Mouse (Mus musculus): ENCODE results near the gene Pkp3. TPM values are rescaled to one million over a fixed set of nuclear protein-coding genes. Genes with fewer than 3 reads are reported as not detected.
"Not testable (repeated sequence)": the region's sequence is repeated elsewhere in the genome, so short reads cannot be mapped to it uniquely, and the experiment has no call there.

The Pkp3 gene
- 24.6 and 26.1 TPM in 2 replicates for polyA plus RNA-seq (2015; fragmentation: Nextera tagmentation; extraction: Ambion mirVana)

- Histone ChIP-seq H3K9me3 (no peaks in the 10 kb centered on the region), H3K9ac (no peak within 1 kb of the TSS), H3K4me3 (replicated peaks) (no peak within 1 kb of the TSS), H3K36me3 (no peaks in the 10 kb centered on the region), H3K4me1 (replicated peaks) (peaks cover 8% of the 10 kb centered on the region; the same call in 1 of the 2 replicates), H3K27me3 (replicated peaks) (no peaks in the 10 kb centered on the region), H3K27ac (no peak within 1 kb of the TSS), H3K4me2 (replicated peaks) (no peak within 1 kb of the TSS)
- no peak for ATAC-seq
- WGBS, result 90% methylated on average over 15 of the region's 15 CpGs
Measured at GRCm38 (mm10) chr7:141077841-141078240, at the start of gene Pkp3. Pkp3 (plus strand) TSS chr7:141078218.

GRCm38 (mm10) chr7:141028831-141029230, 49.2 kb upstream of the Pkp3 start, which contains the start of gene Gm17387:
Gm17387 (plus strand) TSS chr7:141029131.
- H3K4me3 ChIP-seq (replicated peaks), result no peak within 1 kb of the TSS
- no peak within 1 kb of the TSS for H3K9ac ChIP-seq
- no peak for ATAC-seq
- H3K27ac ChIP-seq, result no peak within 1 kb of the TSS
- H3K27me3 ChIP-seq (replicated peaks), result no peaks in the 10 kb centered on the region
- WGBS, result 89% methylated on average over 2 of the region's 2 CpGs
- no peaks in the 10 kb centered on the region for H3K9me3 ChIP-seq
- H3K4me2 ChIP-seq (replicated peaks), result no peak within 1 kb of the TSS
- no peaks in the 10 kb centered on the region for H3K4me1 ChIP-seq (replicated peaks)
- H3K36me3 ChIP-seq, result no peaks in the 10 kb centered on the region

DNA sequence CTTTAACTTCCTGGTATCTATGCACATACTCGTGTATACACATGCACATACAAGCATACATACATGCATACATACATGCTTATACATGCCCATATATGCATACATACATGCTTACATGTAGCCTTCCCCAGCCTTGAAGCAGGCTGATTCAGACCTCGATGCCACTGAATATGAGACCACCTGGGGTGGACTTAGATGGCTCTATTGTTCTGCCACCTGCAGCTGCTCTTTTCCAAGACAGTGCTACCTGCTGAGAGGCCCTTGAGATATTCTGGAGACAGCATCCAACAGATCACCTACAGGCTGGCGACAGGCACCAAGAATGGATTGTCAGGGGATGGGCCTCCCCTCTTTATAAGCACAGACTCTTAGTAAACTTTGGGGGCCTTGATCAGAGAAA, 47.6 kb upstream of the Pkp3 start:
- no peak for ATAC-seq
- 72% methylated on average over 3 of the region's 3 CpGs for WGBS
- no peak overlapping the region for H3K4me3 ChIP-seq (replicated peaks)

DNA sequence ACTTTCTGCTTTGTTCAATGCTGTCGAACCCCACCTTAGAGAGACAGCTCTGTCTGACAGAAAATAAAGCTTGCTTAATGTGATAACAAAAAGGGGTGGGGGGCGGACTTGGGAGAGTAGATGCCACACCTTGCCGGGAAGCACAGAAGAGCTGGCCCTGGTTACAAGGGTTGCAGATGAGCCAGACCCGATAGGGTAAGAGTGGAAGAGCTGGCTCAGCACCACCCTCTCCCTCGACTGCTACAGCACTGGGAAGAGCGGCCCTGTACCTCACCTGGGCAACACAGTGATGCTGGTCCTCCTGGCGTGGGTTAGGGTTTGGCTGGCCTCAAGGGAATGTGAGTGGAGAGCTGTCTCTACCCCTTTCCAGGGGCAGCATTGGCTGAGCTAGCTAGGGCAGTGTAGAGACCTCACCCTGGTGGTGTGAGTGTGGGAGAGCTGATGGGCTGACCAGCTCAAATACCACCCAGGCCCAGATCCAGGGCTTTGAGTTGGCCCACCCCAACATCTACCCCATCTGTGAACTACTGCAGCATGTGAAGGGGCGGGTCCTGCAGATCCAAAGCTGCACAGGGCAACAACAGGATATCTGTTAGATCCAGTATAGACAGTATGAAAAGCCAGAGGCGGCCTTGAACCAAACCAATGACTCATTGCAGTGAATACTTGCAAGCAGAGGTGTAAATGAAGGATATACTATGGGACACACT, 45.4 kb upstream of the Pkp3 start:
- no peak for ATAC-seq
- H3K9ac ChIP-seq, result no peak overlapping the region
- 60% methylated on average over 9 of the region's 9 CpGs for WGBS

More for the DNA sequence above, 47.6 kb upstream of the Pkp3 start:
- Histone ChIP-seq H3K9me3 (no peaks in the 10 kb centered on the region), H3K4me1 (replicated peaks) (no peaks in the 10 kb centered on the region), H3K9ac (no peak overlapping the region), H3K4me2 (replicated peaks) (no peak overlapping the region), H3K36me3 (no peaks in the 10 kb centered on the region), H3K27ac (no peak overlapping the region), H3K27me3 (replicated peaks) (no peaks in the 10 kb centered on the region)

DNA sequence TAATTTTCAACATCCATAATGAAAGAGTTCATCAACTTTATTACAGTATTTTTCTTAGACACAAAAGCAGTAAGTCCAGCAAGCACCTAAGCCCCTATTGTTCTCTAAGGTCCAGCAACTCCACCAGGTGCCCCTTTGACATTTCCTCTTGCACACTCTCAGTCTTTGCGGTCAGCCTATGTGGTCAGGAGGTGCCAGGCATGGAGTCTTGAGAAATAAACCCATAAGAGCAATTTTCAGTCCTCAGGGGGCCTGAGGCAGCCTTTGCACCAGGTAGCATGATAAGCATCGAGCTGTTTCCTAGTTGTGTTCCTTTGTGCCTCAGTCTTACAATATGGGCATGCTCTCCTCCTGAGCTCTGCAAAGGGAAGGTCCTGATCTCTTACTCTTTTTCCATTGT, 41.4 kb upstream of the Pkp3 start:
- not testable (repeated sequence) for H3K27me3 ChIP-seq (replicated peaks); H3K4me2 ChIP-seq (replicated peaks); H3K4me3 ChIP-seq (replicated peaks); H3K27ac ChIP-seq; H3K4me1 ChIP-seq (replicated peaks); H3K9me3 ChIP-seq; H3K9ac ChIP-seq; ATAC-seq; H3K36me3 ChIP-seq
- WGBS, result 89% methylated on average over 1 of the region's 2 CpGs

More for the DNA sequence above, 45.4 kb upstream of the Pkp3 start:
- no peak overlapping the region for H3K4me2 ChIP-seq (replicated peaks)
- no peak overlapping the region for H3K27ac ChIP-seq
- no peaks in the 10 kb centered on the region for H3K36me3 ChIP-seq
- H3K4me1 ChIP-seq (replicated peaks), result no peaks in the 10 kb centered on the region
- H3K4me3 ChIP-seq (replicated peaks), result no peak overlapping the region
- H3K27me3 ChIP-seq (replicated peaks), result no peaks in the 10 kb centered on the region
- H3K9me3 ChIP-seq, result no peaks in the 10 kb centered on the region

DNA sequence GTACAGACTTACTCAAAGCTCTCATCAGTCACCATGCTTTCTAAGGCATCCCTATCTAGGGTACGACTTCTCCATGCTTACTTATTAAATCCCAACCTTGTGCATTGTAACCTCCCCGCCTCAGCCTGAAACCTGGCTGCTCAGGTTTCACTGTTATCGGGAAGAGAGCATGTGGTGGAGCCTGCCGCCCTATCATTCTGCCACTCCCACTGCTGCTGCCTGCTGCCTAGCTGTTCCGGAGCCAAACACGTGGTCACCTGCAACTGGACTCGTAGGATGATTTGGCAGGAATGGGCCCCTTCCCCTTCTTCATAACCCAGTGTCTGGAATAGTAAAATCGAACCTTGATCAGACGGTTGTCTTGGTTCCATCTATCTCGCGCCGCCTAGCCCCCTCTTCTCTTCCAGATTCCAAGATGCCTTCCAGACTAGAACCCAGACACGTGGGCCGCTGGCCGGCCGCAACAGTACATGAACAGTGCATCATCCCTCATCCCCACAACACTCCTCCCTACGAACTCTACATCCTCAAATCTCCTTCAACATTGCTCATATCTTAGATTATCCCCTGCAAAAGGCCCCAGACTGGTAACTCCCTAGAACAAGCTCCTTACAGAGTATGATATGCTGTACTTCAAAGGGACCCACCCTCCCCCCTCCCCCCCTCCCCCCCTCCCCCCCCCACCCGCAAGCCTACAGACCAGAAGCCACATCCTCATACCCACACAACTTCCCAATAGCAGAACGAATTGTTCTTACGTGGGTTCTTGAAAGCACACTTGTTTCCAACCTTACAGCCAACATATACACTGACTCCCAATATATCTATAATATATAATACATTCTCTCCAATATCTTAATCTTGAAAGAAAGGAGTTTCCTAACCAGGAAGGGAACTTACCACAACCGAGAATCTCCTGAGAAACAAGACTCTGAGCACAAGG, 39.7 kb upstream of the Pkp3 start:
- H3K9ac ChIP-seq, result no peak overlapping the region
- no peak overlapping the region for H3K4me2 ChIP-seq (replicated peaks)
- WGBS, result 68% methylated on average over 20 of the region's 21 CpGs
- no peak overlapping the region for H3K4me3 ChIP-seq (replicated peaks)
- no peaks in the 10 kb centered on the region for H3K36me3 ChIP-seq
- H3K27me3 ChIP-seq (replicated peaks), result no peaks in the 10 kb centered on the region
- peak; percentile 48 for ATAC-seq
- H3K4me1 ChIP-seq (replicated peaks), result peaks cover 14% of the 10 kb centered on the region
- H3K27ac ChIP-seq, result 0 out of 2 replicates have a peak overlapping the region, but pooled peaks have one; percentile 17
- H3K9me3 ChIP-seq, result no peaks in the 10 kb centered on the region

DNA sequence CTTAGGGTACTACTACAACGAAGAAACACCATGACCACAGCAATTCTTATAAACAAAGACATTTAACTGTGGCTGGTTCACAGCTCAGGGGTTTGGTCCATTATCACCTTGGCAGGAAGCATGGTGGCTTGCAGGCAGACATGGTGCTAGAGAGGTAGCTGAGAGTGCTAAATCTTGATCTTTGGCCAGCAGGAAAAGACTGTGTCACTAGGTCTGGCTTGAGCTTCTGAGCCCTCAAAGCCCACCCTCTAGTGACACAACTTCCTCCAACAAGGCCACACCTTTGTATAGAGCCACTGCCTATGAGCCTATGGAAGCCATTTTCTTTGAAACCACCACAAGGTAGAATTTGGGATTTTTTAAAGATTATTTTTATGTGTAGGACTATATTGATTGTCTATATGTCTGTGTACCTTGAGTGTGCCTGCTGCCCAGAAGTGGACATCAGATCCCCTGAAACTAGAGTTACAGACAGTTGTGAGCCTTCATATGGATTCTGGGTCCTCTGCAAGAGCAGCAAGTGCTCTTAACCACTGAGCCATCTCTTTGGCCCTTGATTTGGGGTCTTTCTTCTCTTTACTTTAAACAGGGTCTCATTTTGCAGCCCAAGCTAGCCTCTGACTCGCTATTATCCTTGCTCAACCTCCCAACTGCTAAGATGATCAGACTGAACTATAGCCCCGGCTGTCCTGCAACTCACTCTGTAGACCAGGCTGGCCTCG, 38.5 kb upstream of the Pkp3 start:
- H3K9ac ChIP-seq, result no peak overlapping the region
- 95% methylated on average over 4 of the region's 4 CpGs for WGBS
- no peaks in the 10 kb centered on the region for H3K36me3 ChIP-seq
- H3K27ac ChIP-seq, result no peak overlapping the region
- H3K4me1 ChIP-seq (replicated peaks), result peaks cover 14% of the 10 kb centered on the region
- no peaks in the 10 kb centered on the region for H3K9me3 ChIP-seq
- H3K4me2 ChIP-seq (replicated peaks), result no peak overlapping the region
- no peak overlapping the region for H3K4me3 ChIP-seq (replicated peaks)
- ATAC-seq, result no peak
- H3K27me3 ChIP-seq (replicated peaks), result no peaks in the 10 kb centered on the region

DNA sequence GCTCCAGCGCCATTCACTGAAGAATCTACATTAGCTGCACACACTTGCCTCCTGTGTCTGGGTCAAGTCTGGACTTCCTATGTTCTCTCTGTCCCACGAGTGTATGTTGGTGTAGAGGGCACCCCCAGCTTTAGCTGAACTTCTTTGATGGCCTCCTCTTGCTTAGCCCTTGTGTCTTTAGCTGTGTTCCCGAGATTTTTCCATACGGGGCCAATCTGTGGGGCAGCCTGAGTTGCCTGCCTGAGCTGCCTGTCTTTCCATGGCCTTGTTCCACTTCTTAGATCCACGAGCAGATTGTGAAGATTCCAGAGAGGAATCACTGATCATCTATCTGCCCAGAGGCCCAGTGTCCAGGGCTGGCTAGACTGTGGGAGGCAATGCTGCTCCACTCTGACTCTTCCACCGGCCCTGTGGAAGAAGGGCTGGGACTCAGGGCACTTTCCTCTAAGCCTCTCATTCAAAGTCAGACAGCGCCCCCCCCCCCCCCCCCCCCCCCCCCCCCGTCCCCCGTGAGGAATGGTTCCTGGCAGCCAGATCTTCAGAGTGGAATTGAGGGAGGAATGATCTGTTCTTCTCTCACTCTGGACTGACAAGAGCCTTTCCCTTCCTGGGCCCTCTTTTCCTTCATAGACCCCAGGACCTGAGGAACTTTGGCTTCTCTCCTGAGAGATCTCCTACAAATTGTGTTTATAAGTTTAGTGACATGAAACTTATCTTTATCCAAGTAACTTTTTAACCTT, 37.0 kb upstream of the Pkp3 start:
- Histone ChIP-seq H3K4me2 (replicated peaks) (0 out of 2 replicates have a peak overlapping the region, but pooled peaks have one; percentile 27), H3K36me3 (no peaks in the 10 kb centered on the region), H3K4me3 (replicated peaks) (no peak overlapping the region), H3K4me1 (replicated peaks) (peaks cover 14% of the 10 kb centered on the region), H3K9ac (no peak overlapping the region), H3K9me3 (no peaks in the 10 kb centered on the region), H3K27me3 (replicated peaks) (no peaks in the 10 kb centered on the region), H3K27ac (peak overlapping the region; percentile 93)
- ATAC-seq, result peak; percentile 21; the same call in 1 of the 2 replicates
- 25% methylated on average over 6 of the region's 9 CpGs for WGBS

- Histone ChIP-seq H3K27me3 (replicated peaks) (no peaks in the 10 kb centered on the region), H3K4me1 (replicated peaks) (peaks cover 14% of the 10 kb centered on the region), H3K36me3 (no peaks in the 10 kb centered on the region), H3K9ac (no peak overlapping the region), H3K4me2 (replicated peaks) (no peak overlapping the region), H3K27ac (peak overlapping the region; percentile 93), H3K9me3 (no peaks in the 10 kb centered on the region), H3K4me3 (replicated peaks) (no peak overlapping the region)
- WGBS, result 15% methylated on average over 5 of the region's 5 CpGs
- ATAC-seq, result peak; percentile 74
Measured at GRCm38 (mm10) chr7:141041661-141042060, 36.4 kb upstream of the Pkp3 start.

DNA sequence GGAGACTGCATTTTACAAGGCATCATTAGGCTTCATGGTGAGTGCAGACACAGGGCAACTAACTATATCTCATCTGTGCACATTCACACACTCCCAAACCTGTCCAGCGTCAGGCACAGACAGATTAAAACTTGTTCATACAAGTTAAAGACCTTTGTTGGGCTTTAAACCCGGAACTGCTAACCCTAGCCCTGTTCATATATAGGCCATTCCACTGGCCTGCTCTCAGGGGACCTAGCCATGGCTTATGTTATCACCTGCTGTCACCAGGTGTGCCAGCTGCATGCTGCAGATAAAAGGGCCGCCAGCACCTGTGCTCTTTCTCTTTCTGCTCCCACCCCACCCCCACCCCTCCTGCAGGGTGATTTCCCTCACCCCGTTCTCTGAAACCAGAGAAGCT, 35.5 kb upstream of the Pkp3 start:
- Histone ChIP-seq H3K4me2 (replicated peaks) (no peak overlapping the region), H3K36me3 (no peaks in the 10 kb centered on the region), H3K27me3 (replicated peaks) (no peaks in the 10 kb centered on the region), H3K9ac (no peak overlapping the region), H3K9me3 (no peaks in the 10 kb centered on the region), H3K4me3 (replicated peaks) (no peak overlapping the region), H3K4me1 (replicated peaks) (peaks cover 23% of the 10 kb centered on the region), H3K27ac (peak overlapping the region; percentile 33)
- peak; percentile 76 for ATAC-seq
- 35% methylated on average over 4 of the region's 4 CpGs for WGBS

- H3K9ac ChIP-seq, result no peak overlapping the region
- no peaks in the 10 kb centered on the region for H3K9me3 ChIP-seq
- no peak overlapping the region for H3K4me3 ChIP-seq (replicated peaks)
- H3K36me3 ChIP-seq, result no peaks in the 10 kb centered on the region
- 60% methylated on average over 6 of the region's 6 CpGs for WGBS
- H3K4me1 ChIP-seq (replicated peaks), result peaks cover 23% of the 10 kb centered on the region
- no peak for ATAC-seq
- H3K4me2 ChIP-seq (replicated peaks), result peak overlapping the region; percentile 75
- H3K27ac ChIP-seq, result peak overlapping the region; percentile 83
- H3K27me3 ChIP-seq (replicated peaks), result no peaks in the 10 kb centered on the region
Measured at GRCm38 (mm10) chr7:141046931-141047580, 31.0 kb upstream of the Pkp3 start.

Data from intestine, embryonic 15.5 days (tissue).